Mouse (Mus musculus) erythroblast, embryonic 14.5 days (primary cell): ENCODE data around the gene Paqr9.

Experiments
- GATA1 ChIP-seq: IDR thresholded peaks from 2 replicates; pipeline ENCODE4 v1.6.1; 2012; ENCODE audit warnings: low read length, inconsistent platforms, mixed read lengths
- TAL1 ChIP-seq: IDR thresholded peaks from 3 replicates; pipeline ENCODE4 v1.6.1; 2012; ENCODE audit warnings: low read length, inconsistent platforms, mixed read lengths

DNA sequence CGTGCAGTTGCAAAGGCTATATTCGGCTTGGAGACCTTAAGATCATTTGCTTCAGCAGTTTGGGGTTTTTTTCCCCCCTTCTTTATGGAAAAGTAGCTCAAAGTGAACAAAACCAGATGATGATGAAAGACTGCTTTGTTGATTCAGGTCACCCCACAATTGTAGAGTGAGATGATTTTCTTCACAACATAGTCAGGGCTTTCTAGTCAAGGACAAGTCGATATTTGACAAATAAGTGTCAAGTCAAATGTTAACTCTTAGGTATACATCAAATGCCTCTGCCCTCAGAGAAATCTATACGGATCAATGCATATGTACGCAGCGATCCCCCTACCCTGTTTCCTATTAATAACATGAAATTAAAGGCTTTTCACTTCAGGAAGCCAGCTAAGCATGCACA, 17.0 kb upstream of the Paqr9 start:
- no peak for TF ChIP-seq GATA1
- TF ChIP-seq TAL1: no peak
